Mouse (Mus musculus): ENCODE data around the gene Ssbp4. TPM values are rescaled to one million over a fixed set of nuclear protein-coding genes. Genes with fewer than 3 reads are reported as not detected.

The Ssbp4 gene
- polyA plus RNA-seq, 2 experiments = 151 to 163 TPM

GRCm38 (mm10) chr8:70563763-70564387 is 44.8 kb downstream of the Ssbp4 start:
- Histone ChIP-seq H3K4me3 (replicated peaks; ENCODE audit: low read length) (no peak overlapping the region), H3K27me3 (ENCODE audit: control insufficient read depth, insufficient read depth, low read length) (no peaks in the 10 kb centered on the region), H3K9ac (ENCODE audit: low read depth, low read length, severe bottlenecking) (no peak overlapping the region), H3K27ac (replicated peaks; ENCODE audit: low read depth, low read length) (no peak overlapping the region), H3K36me3 (ENCODE audit: control insufficient read depth, insufficient read depth, low read length) (peaks cover 3% of the 10 kb centered on the region), H3K9me3 (ENCODE audit: control insufficient read depth, low read length) (no peaks in the 10 kb centered on the region), H3K4me2 (replicated peaks; ENCODE audit: low read depth, low read length, severe bottlenecking) (no peak overlapping the region), H3K4me1 (ENCODE audit: control insufficient read depth, insufficient read depth, low read length) (peaks cover 6% of the 10 kb centered on the region; the same call in 1 of the 2 replicates)
- DNase-seq (ENCODE audit: low spot score) (no peak), ATAC-seq (ENCODE audit: low FRiP score, low read depth) (no peak)
- WGBS = 85% methylated on average over 6 of the region's 6 CpGs
- no peak for TF ChIP-seq POLR2A (IDR thresholded peaks at IDR 0.05; ENCODE audit: borderline replicate concordance, extremely low read depth, insufficient read depth, insufficient read length)

- ATAC-seq (ENCODE audit: low FRiP score, low read depth) (no peak), DNase-seq (ENCODE audit: low spot score) (no peak)
- no peaks in the 10 kb centered on the region for H3K9me3 ChIP-seq (ENCODE audit: control insufficient read depth, low read length)
- no peak overlapping the region for H3K4me3 ChIP-seq (replicated peaks; ENCODE audit: low read length)
- H3K27ac ChIP-seq (replicated peaks; ENCODE audit: low read depth, low read length) = no peak overlapping the region
- no peak overlapping the region for H3K9ac ChIP-seq (ENCODE audit: low read depth, low read length, severe bottlenecking)
- H3K4me1 ChIP-seq (ENCODE audit: control insufficient read depth, insufficient read depth, low read length) = peaks cover 6% of the 10 kb centered on the region; the same call in 1 of the 2 replicates
- H3K4me2 ChIP-seq (replicated peaks; ENCODE audit: low read depth, low read length, severe bottlenecking) = no peak overlapping the region
- H3K36me3 ChIP-seq (ENCODE audit: control insufficient read depth, insufficient read depth, low read length) = peaks cover 3% of the 10 kb centered on the region; the same call in 1 of the 2 replicates
- no peak for TF ChIP-seq POLR2A (IDR thresholded peaks at IDR 0.05; ENCODE audit: borderline replicate concordance, extremely low read depth, insufficient read depth, insufficient read length)
- no peaks in the 10 kb centered on the region for H3K27me3 ChIP-seq (ENCODE audit: control insufficient read depth, insufficient read depth, low read length)
- WGBS = 90% methylated on average over 3 of the region's 3 CpGs
These were observed 45.9 kb downstream of the Ssbp4 start for GRCm38 (mm10) chr8:70562802-70563201.

GRCm38 (mm10) chr8:70561809-70562535 is 46.7 kb downstream of the Ssbp4 start:
- ATAC-seq (ENCODE audit: low FRiP score, low read depth) (no peak), DNase-seq (ENCODE audit: low spot score) (no peak)
- peaks cover 6% of the 10 kb centered on the region; the same call in 1 of the 2 replicates for H3K4me1 ChIP-seq (ENCODE audit: control insufficient read depth, insufficient read depth, low read length)
- H3K4me3 ChIP-seq (replicated peaks; ENCODE audit: low read length) = no peak overlapping the region
- TF ChIP-seq POLR2A (IDR thresholded peaks at IDR 0.05; ENCODE audit: borderline replicate concordance, extremely low read depth, insufficient read depth, insufficient read length) = no peak
- H3K27ac ChIP-seq (replicated peaks; ENCODE audit: low read depth, low read length) = no peak overlapping the region
- H3K9me3 ChIP-seq (ENCODE audit: control insufficient read depth, low read length) = no peaks in the 10 kb centered on the region
- H3K9ac ChIP-seq (ENCODE audit: low read depth, low read length, severe bottlenecking) = no peak overlapping the region
- H3K4me2 ChIP-seq (replicated peaks; ENCODE audit: low read depth, low read length, severe bottlenecking) = no peak overlapping the region
- 76% methylated on average over 7 of the region's 7 CpGs for WGBS
- H3K36me3 ChIP-seq (ENCODE audit: control insufficient read depth, insufficient read depth, low read length) = peaks cover 3% of the 10 kb centered on the region; the same call in 1 of the 2 replicates
- no peaks in the 10 kb centered on the region for H3K27me3 ChIP-seq (ENCODE audit: control insufficient read depth, insufficient read depth, low read length)

- no peak overlapping the region for H3K4me2 ChIP-seq (replicated peaks; ENCODE audit: low read depth, low read length, severe bottlenecking)
- DNase-seq (ENCODE audit: low spot score) (no peak), ATAC-seq (ENCODE audit: low FRiP score, low read depth) (no peak)
- peaks cover 6% of the 10 kb centered on the region; the same call in 1 of the 2 replicates for H3K4me1 ChIP-seq (ENCODE audit: control insufficient read depth, insufficient read depth, low read length)
- 78% methylated on average over 4 of the region's 4 CpGs for WGBS
- no peak overlapping the region for H3K9ac ChIP-seq (ENCODE audit: low read depth, low read length, severe bottlenecking)
- H3K27ac ChIP-seq (replicated peaks; ENCODE audit: low read depth, low read length) = no peak overlapping the region
- no peaks in the 10 kb centered on the region for H3K9me3 ChIP-seq (ENCODE audit: control insufficient read depth, low read length)
- H3K4me3 ChIP-seq (replicated peaks; ENCODE audit: low read length) = no peak overlapping the region
- peaks cover 3% of the 10 kb centered on the region; the same call in 1 of the 2 replicates for H3K36me3 ChIP-seq (ENCODE audit: control insufficient read depth, insufficient read depth, low read length)
- no peak for TF ChIP-seq POLR2A (IDR thresholded peaks at IDR 0.05; ENCODE audit: borderline replicate concordance, extremely low read depth, insufficient read depth, insufficient read length)
- no peaks in the 10 kb centered on the region for H3K27me3 ChIP-seq (ENCODE audit: control insufficient read depth, insufficient read depth, low read length)
These were observed 47.3 kb downstream of the Ssbp4 start for GRCm38 (mm10) chr8:70561357-70561756.

- Histone ChIP-seq H3K27ac (replicated peaks; ENCODE audit: low read depth, low read length) (no peak overlapping the region), H3K4me1 (ENCODE audit: control insufficient read depth, insufficient read depth, low read length) (peaks cover 4% of the 10 kb centered on the region; the same call in 1 of the 2 replicates), H3K27me3 (ENCODE audit: control insufficient read depth, insufficient read depth, low read length) (no peaks in the 10 kb centered on the region), H3K4me2 (replicated peaks; ENCODE audit: low read depth, low read length, severe bottlenecking) (no peak overlapping the region), H3K9me3 (ENCODE audit: control insufficient read depth, low read length) (no peaks in the 10 kb centered on the region), H3K36me3 (ENCODE audit: control insufficient read depth, insufficient read depth, low read length) (peaks cover 3% of the 10 kb centered on the region; the same call in 1 of the 2 replicates), H3K4me3 (replicated peaks; ENCODE audit: low read length) (no peak overlapping the region), H3K9ac (ENCODE audit: low read depth, low read length, severe bottlenecking) (no peak overlapping the region)
- no peak for ATAC-seq (ENCODE audit: low FRiP score, low read depth)
- DNase-seq (ENCODE audit: low spot score) = no peak
- WGBS = 81% methylated on average over 3 of the region's 3 CpGs
- no peak for TF ChIP-seq POLR2A (IDR thresholded peaks at IDR 0.05; ENCODE audit: borderline replicate concordance, extremely low read depth, insufficient read depth, insufficient read length)
These were observed 48.1 kb downstream of the Ssbp4 start for GRCm38 (mm10) chr8:70560564-70560963.
